24 mouse cellular contexts compared by ENCODE assay signal in genomic region chr4:76409159-76409558, GRCm38 (mm10).
"Had no signal": no experiment of that assay in that cellular context is flagged by ENCODE, and none has a peak within 500 bp of the region (broad histone marks: within the 10 kb centered on the region; RNA-seq: fewer than 3 reads in every experiment).

No protein-coding gene starts in this region.

- H3K27ac ChIP-seq: heart, adult 2 months; heart, embryonic 13.5 days; heart, embryonic 15.5 days; hindbrain, embryonic 13.5 days; hindbrain, embryonic 15.5 days; hindbrain, postnatal 0 days; limb, embryonic 12.5 days had no signal

- H3K4me2 ChIP-seq: heart, embryonic 11.5 days; heart, embryonic 13.5 days; heart, embryonic 15.5 days; hindbrain, embryonic 13.5 days; hindbrain, embryonic 15.5 days; limb, embryonic 12.5 days had no signal

- H3K36me3 ChIP-seq: heart, embryonic 13.5 days; heart, embryonic 15.5 days; hindbrain, embryonic 13.5 days; hindbrain, embryonic 15.5 days; limb, embryonic 12.5 days had no signal

- H3K9me3 ChIP-seq: heart, embryonic 13.5 days; heart, embryonic 15.5 days; hindbrain, embryonic 13.5 days; hindbrain, embryonic 15.5 days; limb, embryonic 12.5 days had no signal

- ATAC-seq: forebrain, postnatal 0 days; hindbrain, postnatal 0 days; intestine, embryonic 16.5 days had no signal

- H3K4me1 ChIP-seq: heart, embryonic 15.5 days had no signal

- H3K27me3 ChIP-seq: heart, embryonic 13.5 days; heart, embryonic 15.5 days; hindbrain, embryonic 13.5 days; hindbrain, embryonic 15.5 days; limb, embryonic 12.5 days had no signal

- H3K4me3 ChIP-seq: heart, adult 2 months; heart, embryonic 13.5 days; heart, embryonic 15.5 days; hindbrain, embryonic 13.5 days; hindbrain, embryonic 15.5 days; limb, embryonic 12.5 days had no signal

- H3K9ac ChIP-seq: forebrain, postnatal 0 days; heart, embryonic 13.5 days; heart, embryonic 15.5 days; hindbrain, embryonic 13.5 days; hindbrain, embryonic 15.5 days; limb, embryonic 12.5 days had no signal

- DNase-seq: forebrain, postnatal 0 days; gastrocnemius, postnatal 14 days; gastrocnemius, postnatal 36 days; heart, adult 11 months; heart, adult 2 months; heart, postnatal 14 days; heart, postnatal 36 days; kidney, adult 11 months; kidney, adult 2 months; kidney, adult 9 months; kidney, postnatal 14 days; kidney, postnatal 36 days; layer of hippocampus, adult 9-11 months; layer of hippocampus, postnatal 36 days; left cerebral cortex, postnatal 4 days; liver had no signal
